Mouse (Mus musculus): Measurements from ENCODE around the gene Gm42742.

The Gm42742 gene

GRCm38 (mm10) chr7:127020031-127020430, 866 bp downstream of the Gm42742 start:
- no peak for DNase-seq (ENCODE audit: low spot score in 2 of 2)

DNA sequence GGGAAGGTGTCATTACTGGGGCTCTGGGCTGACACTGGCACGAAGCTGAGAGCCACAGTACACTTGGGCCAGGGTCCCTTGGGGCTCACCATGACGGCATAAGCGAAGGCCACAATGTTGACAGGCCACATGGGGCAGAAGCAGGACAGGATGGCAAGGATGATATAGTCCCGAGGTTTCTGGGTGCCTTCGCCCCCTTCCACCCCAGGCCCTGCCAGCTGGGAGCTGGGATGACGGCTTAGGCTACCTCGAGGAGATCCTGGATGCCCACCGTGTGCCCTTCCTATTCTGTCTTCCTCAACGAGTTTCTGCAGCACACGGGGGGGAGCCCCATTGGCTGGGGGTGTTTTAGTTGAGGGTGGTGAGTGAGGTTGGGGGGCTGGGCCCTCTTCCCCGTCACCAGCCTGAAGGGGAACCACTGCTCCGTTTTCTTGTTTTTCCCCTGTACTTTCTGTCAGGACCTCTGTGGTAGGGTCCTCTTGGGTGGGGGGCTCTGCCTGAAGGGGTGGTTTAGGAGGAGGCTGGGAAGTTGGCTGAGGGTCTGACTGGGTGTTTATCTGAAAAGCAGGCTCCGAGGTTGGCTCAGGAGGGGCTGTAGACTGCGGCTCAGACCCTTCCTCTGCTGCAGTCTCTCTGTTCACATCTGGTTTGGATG, 1.5 kb downstream of the Gm42742 start:
- no peak for DNase-seq (ENCODE audit: low spot score in 2 of 2)

GRCm38 (mm10) chr7:127018416-127019305, 2.2 kb downstream of the Gm42742 start:
- DNase-seq (ENCODE audit: low spot score in 2 of 2): no peak

GRCm38 (mm10) chr7:127017950-127018345, 2.9 kb downstream of the Gm42742 start:
- DNase-seq (ENCODE audit: low spot score in 2 of 2): no peak

- peak; percentile 95 to 96 for DNase-seq (ENCODE audit: low spot score in 2 of 2)
Measured at GRCm38 (mm10) chr7:127016971-127017949, 3.6 kb downstream of the Gm42742 start, which contains the start of gene Pagr1a. Pagr1a (minus strand) TSS chr7:127017352.

DNA sequence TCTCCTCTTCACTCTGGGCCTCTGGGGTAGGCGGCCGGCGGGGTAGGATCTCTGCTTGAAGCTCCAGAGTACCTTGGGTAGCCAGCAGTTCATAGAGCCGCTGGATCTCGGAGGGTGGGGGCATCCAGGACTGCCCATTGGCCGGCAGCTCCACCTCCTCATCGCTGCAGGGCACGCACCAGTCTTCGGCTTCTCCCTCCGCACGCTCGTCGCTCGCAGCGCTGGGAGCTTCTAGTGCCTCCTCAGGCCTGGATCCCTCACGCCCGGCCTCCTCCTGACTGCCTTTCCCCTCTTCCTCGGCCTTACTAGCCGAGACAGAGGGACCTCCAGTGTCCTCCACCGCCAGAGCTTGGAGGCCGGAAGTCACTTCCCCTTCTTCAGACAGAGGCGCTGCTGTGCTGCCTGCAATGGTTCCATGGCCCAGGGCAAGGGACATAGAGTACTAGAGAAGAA, 4.4 kb downstream of the Gm42742 start:
- DNase-seq (ENCODE audit: low spot score in 2 of 2): no peak

DNA sequence TGATC, 4.6 kb downstream of the Gm42742 start, which contains the start of gene Pagr1b:
TSS of gene Pagr1b (minus strand) at position 4 of the 5 bp plus-strand sequence.
- DNase-seq (ENCODE audit: low spot score in 2 of 2): no peak

GRCm38 (mm10) chr7:127016081-127016480, 4.8 kb downstream of the Gm42742 start:
- DNase-seq (ENCODE audit: low spot score in 2 of 2): no peak

- no peak for DNase-seq (ENCODE audit: low spot score in 2 of 2)
Measured at GRCm38 (mm10) chr7:127014993-127015392, 5.9 kb downstream of the Gm42742 start.

DNA sequence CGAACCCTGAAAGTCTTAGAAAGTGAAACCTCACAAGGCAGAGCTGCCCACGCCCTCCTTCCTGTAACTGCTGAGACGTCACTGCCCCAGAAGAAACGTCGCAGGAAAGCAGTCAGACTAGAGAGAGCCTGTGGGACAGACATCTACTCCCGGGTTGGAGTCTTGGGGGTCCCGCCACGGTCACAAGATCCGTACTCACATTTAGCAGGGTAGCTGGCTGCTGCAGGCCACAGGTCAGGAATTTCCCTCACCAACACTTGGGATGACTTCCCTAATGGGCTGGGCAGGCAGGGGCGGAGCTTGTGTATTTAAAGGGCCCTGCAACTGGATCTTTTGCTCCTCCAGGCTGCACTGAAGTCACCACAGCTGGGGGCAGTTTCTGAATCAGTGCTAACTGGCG, 6.6 kb downstream of the Gm42742 start, which contains the start of gene Mvp:
TSS of gene Mvp (minus strand) at position 302 of the 400 bp plus-strand sequence.
- DNase-seq (ENCODE audit: low spot score in 2 of 2): peak in 1 of 2 experiments; percentile 48

DNA sequence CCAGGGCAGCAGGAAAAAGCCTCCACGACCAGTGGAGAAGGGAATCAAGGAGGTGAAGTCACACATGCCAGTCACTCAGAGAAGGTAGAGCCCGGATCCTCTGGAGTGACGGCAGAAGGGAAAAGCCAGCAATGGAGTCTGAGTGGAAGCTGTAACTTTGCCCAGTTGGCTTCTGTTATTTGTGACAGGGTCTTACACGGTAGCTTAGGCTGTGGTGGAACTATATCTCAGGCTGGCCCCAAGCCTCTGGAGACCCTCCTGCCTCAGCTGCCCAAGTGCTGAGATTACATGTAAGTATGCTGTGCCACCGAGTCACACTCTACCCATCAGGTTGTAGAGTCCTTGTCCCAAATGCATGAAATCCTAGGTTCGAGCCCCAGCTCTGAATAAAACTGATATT, 7.5 kb downstream of the Gm42742 start:
- DNase-seq (ENCODE audit: low spot score in 2 of 2): no peak

GRCm38 (mm10) chr7:127012845-127013244, 8.1 kb downstream of the Gm42742 start:
- DNase-seq (ENCODE audit: low spot score in 2 of 2): no peak

- DNase-seq (ENCODE audit: low spot score in 2 of 2): no peak
Measured at GRCm38 (mm10) chr7:127012374-127012773, 8.5 kb downstream of the Gm42742 start.

DNA sequence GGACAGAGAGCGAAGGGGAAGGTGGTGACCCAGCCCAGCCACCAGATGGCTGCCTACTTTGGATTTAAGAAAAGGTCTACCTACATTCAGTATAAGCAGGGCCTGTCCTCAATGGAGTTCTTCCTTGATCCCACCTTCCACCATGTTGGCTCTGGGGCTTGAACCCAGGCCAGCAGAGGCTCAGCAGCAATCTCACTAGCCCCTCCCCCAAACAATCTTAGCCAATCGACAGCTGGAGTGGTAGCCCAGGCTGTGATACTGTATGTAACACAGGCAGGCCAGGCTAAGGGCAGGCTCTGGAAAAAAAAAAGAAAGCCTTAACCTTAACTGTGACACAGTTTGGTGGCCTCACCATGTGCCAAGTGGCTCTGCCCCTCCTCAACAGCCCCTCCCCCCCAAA, 9.2 kb downstream of the Gm42742 start:
- no peak for DNase-seq (ENCODE audit: low spot score in 2 of 2)

DNA sequence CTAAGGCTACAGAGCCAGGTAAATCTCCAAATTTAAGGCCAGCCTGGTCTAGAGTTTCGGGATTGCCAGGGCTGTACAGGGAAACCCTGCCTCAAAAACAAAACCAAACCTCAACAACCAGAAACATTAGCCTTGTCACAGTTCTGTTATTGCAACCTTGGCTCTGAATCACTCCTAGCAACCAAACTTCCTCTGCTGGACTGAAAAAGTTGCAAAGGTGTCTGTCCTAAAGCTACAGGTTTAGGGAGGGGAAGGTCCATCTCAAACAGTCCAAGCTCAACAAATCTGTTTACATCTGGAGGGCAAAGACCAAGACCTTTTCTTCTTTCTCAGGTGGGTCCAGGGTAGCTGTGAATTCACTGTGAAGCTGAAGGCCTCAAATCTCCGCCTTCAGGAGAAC, 9.8 kb downstream of the Gm42742 start:
- DNase-seq (ENCODE audit: low spot score in 2 of 2): no peak

- DNase-seq (ENCODE audit: low spot score in 2 of 2): no peak
Measured at GRCm38 (mm10) chr7:127009307-127010085, 11.4 kb downstream of the Gm42742 start.

GRCm38 (mm10) chr7:127008239-127009019, 12.5 kb downstream of the Gm42742 start:
- peak in 1 of 2 experiments; percentile 41 for DNase-seq (ENCODE audit: low spot score in 2 of 2)

- DNase-seq (ENCODE audit: low spot score in 2 of 2): no peak
Measured at GRCm38 (mm10) chr7:127007313-127008024, 13.4 kb downstream of the Gm42742 start.

DNA sequence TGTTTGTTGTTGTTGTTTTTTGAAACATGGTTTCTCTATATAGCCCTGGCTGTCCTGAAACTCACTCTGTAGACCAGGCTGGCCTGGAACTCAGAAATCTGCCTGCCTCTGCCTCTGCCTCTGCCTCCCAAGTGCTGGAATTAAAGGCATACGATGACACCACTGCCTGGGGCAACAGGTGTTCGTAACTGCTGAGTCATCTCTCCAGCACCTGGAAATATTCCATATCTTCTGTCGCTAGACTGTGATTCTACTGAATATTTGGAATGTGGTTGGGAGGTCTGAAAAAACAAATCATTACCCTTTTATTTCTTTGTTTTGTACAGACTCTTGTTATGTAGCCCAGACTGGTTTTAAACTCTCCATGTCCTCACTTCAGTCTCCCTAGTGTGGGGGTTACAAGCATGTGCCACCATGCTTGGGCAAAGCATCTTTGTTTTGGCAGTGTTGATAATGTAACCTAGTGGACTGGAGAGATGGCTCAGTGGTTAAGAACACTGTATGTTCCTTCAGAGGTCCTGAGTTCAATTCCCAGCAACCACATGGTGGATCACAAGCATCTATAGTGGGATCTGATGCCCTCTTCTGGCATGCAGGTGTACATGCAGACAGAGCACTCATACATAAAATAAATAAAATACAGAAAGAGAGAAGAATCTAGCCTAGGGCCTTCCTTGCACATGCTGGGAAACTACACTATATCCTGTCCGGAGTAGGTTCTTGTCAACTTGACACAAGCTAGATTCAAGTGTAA, 16.6 kb downstream of the Gm42742 start:
- DNase-seq (ENCODE audit: low spot score in 2 of 2): no peak
